Mouse (Mus musculus): ENCODE data around the gene Hnrnpl. TPM values are rescaled to one million over a fixed set of nuclear protein-coding genes. Genes with fewer than 3 reads are reported as not detected.

Hnrnpl gene
- total RNA-seq, 4 experiments from 2014 or later: 331 to 473 (median 439) TPM

DNA sequence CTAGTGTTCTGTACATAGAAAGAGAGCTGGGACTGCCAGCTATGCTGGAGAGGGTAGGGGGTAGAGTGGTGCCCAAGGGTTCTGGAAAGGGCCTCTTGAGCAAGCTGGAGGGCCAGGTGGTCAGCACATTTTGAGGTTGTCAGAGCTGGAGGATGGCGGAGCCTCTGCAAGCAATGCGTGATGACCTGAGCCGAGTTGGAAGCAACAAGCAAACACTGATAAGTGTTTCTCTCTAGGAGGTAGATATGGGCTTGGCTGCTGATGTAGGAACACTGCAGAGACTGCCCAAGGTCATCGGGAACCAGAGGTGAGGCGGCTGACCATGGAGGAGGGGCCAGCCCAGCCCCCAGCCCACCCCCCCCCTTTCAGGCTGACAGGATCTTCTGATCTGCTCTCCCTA lies 22.6 kb downstream of the Hnrnpl start:
- DNase-seq: no peak

DNA sequence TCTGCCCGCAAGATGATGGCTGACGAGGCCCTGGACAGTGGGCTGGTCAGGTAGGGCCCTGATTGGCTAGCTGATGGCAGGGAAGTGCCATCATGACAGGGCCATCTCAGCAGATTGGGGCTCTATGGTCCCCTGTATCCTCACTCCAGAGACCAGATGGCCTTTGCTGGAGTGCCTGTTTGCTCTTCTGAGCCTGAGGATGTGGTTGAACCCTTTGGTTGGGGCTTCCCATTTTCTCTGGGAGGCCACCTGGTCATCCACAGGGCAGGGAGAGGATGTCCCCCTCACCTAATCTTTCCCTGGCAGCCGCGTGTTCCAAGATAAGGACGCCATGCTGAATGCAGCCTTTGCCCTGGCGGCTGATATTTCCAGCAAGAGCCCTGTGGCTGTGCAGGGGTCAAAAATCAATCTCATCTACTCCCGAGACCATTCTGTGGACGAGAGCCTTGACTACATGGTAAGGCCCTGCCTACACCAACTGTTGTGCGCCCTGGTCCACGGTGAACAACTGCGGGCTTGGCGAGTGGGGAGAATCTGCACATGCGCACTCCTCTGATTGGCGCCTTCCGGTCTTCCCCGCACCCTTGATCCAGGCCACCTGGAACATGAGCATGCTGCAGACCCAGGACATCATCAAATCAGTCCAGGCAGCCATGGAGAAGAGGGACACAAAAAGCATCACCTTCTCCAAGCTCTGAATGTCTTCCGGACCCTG lies 23.2 kb downstream of the Hnrnpl start:
- no peak for DNase-seq

DNA sequence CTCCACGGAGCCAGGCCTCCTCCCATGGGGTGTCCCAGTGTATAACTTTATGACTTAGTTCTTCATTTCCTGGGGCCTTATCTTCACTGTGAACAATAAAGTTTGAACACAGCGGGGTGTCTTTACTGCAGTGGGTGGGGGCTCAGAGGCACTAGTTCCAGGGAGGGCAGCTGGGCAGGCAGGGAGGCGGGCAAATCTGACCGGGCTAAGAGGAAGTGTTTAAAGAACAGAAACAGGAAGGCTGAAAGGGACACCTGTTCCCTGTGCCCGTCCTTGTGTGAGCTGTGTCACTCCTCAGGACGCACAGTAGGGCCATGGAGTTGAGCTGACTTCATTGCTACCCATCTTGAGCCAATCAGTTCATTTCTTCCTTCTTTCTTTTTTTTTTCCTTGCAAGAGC lies 23.8 kb downstream of the Hnrnpl start:
- no peak for DNase-seq

- no peak for DNase-seq
Observed at GRCm38 (mm10) chr7:28833723-28834347, 25.5 kb downstream of the Hnrnpl start, which contains the start of gene Lgals4. Lgals4 (plus strand) TSS chr7:28833854.

DNA sequence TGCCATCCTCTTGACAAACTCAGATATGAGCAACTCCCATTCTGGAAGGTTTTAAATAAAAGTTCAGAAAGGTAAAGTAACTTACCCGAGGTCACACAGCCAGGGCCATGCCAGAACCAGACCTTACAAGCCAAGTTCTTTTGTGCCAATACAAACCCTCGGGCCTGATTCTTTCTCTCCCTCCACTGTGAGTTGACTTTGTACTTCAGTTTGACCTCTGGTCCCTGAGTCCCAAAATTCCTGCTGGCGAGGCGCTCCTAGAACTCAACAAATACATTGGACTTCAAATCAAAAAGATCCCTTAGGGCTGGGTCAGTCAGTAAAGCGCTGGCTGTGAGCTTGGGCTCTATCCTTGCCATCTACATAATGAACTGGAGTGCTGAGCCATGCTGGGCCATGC lies 28.6 kb downstream of the Hnrnpl start:
- no peak for DNase-seq

DNA sequence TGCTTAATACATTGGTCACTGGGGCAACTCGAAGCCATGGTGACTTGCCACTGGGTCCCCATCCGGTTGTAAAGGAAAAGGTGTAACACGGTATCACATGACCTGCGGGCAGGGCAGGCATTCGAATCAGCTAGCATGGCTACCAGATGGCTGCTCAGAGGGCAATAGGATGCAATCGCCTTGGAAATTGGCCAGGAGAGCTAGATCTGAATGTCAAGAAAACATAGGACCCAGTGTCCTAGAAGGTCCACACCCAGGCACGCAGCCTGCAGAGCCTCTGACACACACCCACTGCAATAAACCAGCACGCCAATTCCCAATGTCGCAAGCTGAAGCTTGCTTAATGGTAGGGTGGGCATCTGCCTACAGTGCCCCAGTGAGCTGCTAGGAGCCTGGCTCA lies 30.0 kb downstream of the Hnrnpl start:
- DNase-seq: no peak

DNA sequence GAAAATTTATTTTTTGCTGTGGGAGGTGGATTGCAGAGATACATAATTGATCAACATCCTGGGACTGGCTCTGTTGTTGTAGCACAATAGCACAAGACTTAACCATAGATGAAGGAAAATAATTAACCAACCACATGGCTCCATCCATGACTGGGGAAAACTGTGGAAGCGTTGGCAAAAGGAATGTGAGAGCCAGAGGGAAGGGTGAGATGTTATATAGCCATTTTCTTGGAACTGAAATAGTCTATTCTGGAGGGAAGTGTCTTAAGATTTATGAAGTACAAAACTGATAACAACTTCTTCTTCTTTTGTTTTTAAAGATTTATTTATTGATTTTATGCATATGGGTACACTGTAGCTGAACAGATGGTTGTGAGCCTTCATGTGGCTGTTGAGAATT lies 38.9 kb downstream of the Hnrnpl start:
- no peak for DNase-seq

- no peak for DNase-seq
Observed at GRCm38 (mm10) chr7:28849700-28850236, 41.4 kb downstream of the Hnrnpl start.

DNA sequence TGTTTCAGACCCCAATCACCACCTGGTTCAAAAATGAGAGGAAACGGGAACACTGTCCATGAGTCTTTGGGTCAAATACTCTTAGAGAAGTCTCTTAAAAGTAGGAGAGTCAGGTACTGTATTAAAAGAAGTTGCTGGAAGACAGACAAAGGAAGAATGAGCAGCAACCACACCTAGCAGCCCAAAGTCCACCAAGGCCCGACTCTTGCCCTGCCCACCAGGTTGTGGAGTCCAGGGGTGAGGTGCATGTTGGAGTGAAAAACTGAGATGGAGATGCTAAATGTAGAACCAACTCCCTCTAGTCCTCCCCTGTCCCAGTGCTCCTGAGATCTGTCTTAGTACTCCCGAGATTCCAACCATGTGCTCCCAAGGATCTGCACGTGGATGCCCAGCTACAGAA lies 42.3 kb downstream of the Hnrnpl start:
- DNase-seq: no peak

- no peak for DNase-seq
Observed at GRCm38 (mm10) chr7:28859953-28860352, 51.6 kb downstream of the Hnrnpl start.

GRCm38 (mm10) chr7:28860898-28861297 lies 52.6 kb downstream of the Hnrnpl start:
- no peak for DNase-seq

GRCm38 (mm10) chr7:28862817-28863499 lies 54.6 kb downstream of the Hnrnpl start:
- no peak for DNase-seq

DNA sequence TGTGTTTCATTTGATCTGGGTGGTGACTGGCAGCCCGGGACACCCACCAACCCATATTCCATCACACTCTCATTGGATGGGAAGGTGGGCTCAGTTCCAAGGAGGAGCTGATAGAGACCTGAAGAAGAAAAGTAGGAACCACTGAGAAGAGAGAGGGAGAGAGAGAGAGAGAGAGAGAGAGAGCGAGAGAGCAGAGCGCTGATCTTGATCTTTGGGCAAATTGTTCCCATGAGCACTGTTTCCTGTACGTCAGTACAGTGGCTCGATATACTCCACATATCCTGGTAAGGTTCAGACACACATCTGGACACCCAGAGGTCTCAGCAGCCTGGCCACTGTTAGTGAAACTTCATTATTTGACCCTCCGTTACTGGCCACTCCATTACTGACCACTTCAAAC lies 55.2 kb downstream of the Hnrnpl start, which contains the start of gene Lgals7:
Gene Lgals7 (plus strand): TSS at position 314 of the 400 bp plus-strand sequence.
- no peak for DNase-seq

- no peak for DNase-seq
Observed at GRCm38 (mm10) chr7:28864288-28864750, 56.0 kb downstream of the Hnrnpl start.

GRCm38 (mm10) chr7:28865481-28866300 lies 57.4 kb downstream of the Hnrnpl start:
- DNase-seq: peak; percentile 77

- DNase-seq: no peak
Observed at GRCm38 (mm10) chr7:28866769-28867507, 58.6 kb downstream of the Hnrnpl start.

DNA sequence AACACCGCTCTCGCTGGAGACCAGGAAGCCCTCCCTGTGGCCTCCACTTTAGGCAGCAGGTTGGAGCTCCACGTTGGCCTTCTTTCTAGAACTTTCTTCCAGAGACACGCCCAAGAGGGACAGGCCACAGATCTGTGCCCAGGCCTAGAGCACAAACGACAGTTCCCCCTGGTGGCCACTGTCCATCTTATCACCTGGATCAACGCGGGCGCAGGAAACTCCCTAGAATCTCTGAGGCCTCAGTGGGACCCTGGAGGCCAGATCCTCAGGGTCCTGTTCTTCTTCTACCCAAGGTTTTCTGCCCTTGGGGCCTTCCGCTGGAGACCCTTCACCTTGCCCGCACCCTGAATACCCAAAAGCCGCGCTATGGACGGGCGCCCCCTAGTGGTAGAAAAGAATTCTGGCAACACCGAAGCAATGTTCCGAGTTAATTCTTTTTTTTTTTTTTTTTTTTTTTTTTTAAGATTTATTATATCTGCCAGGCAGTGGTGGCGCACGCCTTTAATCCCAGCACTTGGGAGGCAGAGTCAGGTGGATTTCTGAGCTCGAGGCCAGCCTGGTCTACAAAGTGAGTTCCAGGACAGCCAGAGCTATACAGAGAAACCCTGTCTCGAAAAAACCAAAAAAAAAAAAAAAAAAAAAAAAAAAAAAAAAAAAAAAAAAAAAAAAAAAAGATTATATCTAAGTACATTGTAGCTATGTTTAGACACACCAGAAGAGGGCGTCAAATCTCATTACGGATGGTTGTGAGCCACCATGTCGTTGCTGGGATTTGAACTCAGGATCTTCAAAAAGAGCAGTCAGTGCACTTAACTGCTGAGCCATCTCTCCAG lies 59.4 kb downstream of the Hnrnpl start:
- peak; percentile 62 for DNase-seq

GRCm38 (mm10) chr7:28870901-28871664 lies 62.7 kb downstream of the Hnrnpl start:
- DNase-seq: no peak
